Mouse (Mus musculus) midbrain, postnatal 0 days (tissue): Measurements from ENCODE around the gene Ergic1. TPM values are rescaled to one million over a fixed set of nuclear protein-coding genes. Genes with fewer than 3 reads are reported as not detected.

Experiments used
- ATAC-seq: fragments of 200-750 bp; cut with Nextera tagmentation; 2 replicates; pipeline ENCODE4 v1.8.0; 2017; ENCODE audit warnings: moderate number of reproducible peaks, mild to moderate bottlenecking, moderate TSS enrichment, moderate library complexity; ENCODE audit not compliant: low FRiP score
- DNase-seq: peaks from one replicate; pipeline ENCODE4 v3.0.0-alpha.2; 2015; ENCODE audit warnings: low spot score
- H3K27ac ChIP-seq: fragments of 300-500 bp; sonication (generic); 2 replicates; pipeline ENCODE4 v1.5.1; 2014; ENCODE audit warnings: low read depth, mild to moderate bottlenecking, low read length, mixed read lengths
- H3K27me3 ChIP-seq: fragments of 300-500 bp; sonication (generic); 2 replicates; pipeline ENCODE4 v1.6.1; 2014; ENCODE audit warnings: low read length, control low read depth, mixed read lengths; ENCODE audit not compliant: insufficient read depth
- H3K36me3 ChIP-seq: fragments of 300-500 bp; sonication (generic); 2 replicates; pipeline ENCODE4 v1.6.1; 2014; ENCODE audit warnings: low read length, control low read depth, mixed read lengths; ENCODE audit not compliant: insufficient read depth
- H3K4me1 ChIP-seq: fragments of 300-500 bp; sonication (generic); 2 replicates; pipeline ENCODE4 v1.6.1; 2014; ENCODE audit warnings: mild to moderate bottlenecking, control low read depth, antibody characterized with exemption, low read length, mixed read lengths; ENCODE audit not compliant: insufficient read depth
- H3K4me2 ChIP-seq: fragments of 300-500 bp; sonication (generic); 2 replicates; pipeline ENCODE4 v1.6.1; 2014; ENCODE audit warnings: low read depth, mild to moderate bottlenecking, low read length, mixed read lengths; ENCODE audit not compliant: poor library complexity, severe bottlenecking
- H3K4me3 ChIP-seq: fragments of 300-500 bp; sonication (generic); 2 replicates; pipeline ENCODE4 v1.5.1; 2014; ENCODE audit warnings: low read depth, mild to moderate bottlenecking, low read length, moderate library complexity
- H3K9ac ChIP-seq: fragments of 300-500 bp; sonication (generic); replicated peaks from 2 replicates; pipeline ENCODE4 v1.6.1; 2014; ENCODE audit warnings: mild to moderate bottlenecking, low read length, moderate library complexity, mixed read lengths; ENCODE audit not compliant: poor library complexity, severe bottlenecking
- H3K9me3 ChIP-seq: fragments of 300-500 bp; sonication (generic); 2 replicates; pipeline ENCODE4 v1.6.1; 2016; ENCODE audit warnings: low read length, control low read depth
- CTCF ChIP-seq: IDR thresholded peaks from 2 replicates; pipeline ENCODE4 v1.5.1; 2016; ENCODE audit warnings: antibody characterized with exemption, mild to moderate bottlenecking
- WGBS: fragments of 180-500 bp; shearing (Covaris S2); extraction: QIAGEN DNeasy Blood & Tissue Kit; methylation state at CpG from one replicate; pipeline ENCODE4 v1.1.7; 2014; 5-methylcytosine and 5-hydroxymethylcytosine counted together
- polyA plus RNA-seq: library from polyadenylated mRNA; unstranded; fragments of >200 nt; fragmentation: Nextera tagmentation; extraction: Ambion mirVana; gene quantifications from 2 replicates; pipeline ENCODE4 v1.2.1, GENCODE M21; 2015
- total RNA-seq: library from RNA; depleted of rRNA; stranded (reverse); fragments of >200 nt; gene quantifications from 2 replicates; pipeline ENCODE4 v1.2.3, GENCODE M21; 2014

Gene Ergic1
- total and polyA plus RNA-seq, 2 experiments from 2014 or later = 99.6 to 216 TPM

DNA sequence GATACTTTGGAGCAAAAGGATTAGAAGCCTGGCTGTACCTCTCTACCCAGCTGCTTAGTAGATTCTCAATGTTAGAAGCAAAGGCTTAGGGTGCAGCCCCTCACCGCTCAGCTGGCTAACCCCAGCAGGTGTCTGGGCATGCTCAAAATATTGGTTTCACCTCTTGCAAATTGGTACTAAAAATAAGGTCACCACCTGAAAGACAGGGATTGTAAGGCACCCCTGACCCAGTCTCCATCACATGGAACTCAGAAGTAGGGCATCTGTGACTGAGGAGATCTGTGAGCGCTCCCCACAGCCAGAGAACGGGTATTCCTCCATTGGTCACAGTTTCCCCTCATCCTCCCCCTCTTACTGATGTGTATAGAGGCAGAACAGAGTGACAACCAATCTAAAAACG, 1.0 kb downstream of the Ergic1 start:
- 64% methylated on average over 4 of the region's 4 CpGs for WGBS
- DNase-seq = no peak
- ATAC-seq = no peak; the same call in 1 of the 2 replicates
- Histone ChIP-seq H3K4me3 (peak overlapping the region; percentile 65), H3K9me3 (no peaks in the 10 kb centered on the region), H3K4me2 (peak overlapping the region; percentile 84), H3K9ac (peak overlapping the region; percentile 86), H3K36me3 (peaks cover 16% of the 10 kb centered on the region), H3K27ac (peak overlapping the region; percentile 74), H3K4me1 (peaks cover 13% of the 10 kb centered on the region), H3K27me3 (no peaks in the 10 kb centered on the region)
- TF ChIP-seq CTCF = no peak

DNA sequence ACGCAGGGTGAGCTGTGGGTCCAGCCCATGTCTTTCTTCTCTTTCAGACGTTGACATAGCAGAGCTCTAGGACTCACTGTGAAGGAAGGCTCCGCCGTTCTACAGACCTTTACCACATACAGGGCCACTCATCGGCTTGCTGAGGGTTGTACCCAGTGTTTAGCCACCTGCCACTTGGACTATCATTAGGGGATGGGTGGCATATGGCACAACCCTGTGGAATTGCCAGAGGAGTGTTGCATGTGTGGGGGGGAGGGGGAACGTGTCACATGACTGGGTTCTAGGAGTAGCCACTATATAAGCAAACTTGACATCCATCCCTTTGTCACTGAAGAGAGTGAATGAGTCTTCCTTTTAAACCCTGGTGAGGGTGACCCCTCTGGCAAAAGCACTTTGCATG, 2.2 kb downstream of the Ergic1 start:
- no peaks in the 10 kb centered on the region for H3K9me3 ChIP-seq
- peaks cover 13% of the 10 kb centered on the region for H3K4me1 ChIP-seq
- H3K9ac ChIP-seq = no peak overlapping the region
- 80% methylated on average over 6 of the region's 6 CpGs for WGBS
- H3K27ac ChIP-seq = no peak overlapping the region
- no peak overlapping the region for H3K4me3 ChIP-seq
- DNase-seq = no peak
- no peak for ATAC-seq
- H3K4me2 ChIP-seq = no peak overlapping the region
- H3K27me3 ChIP-seq = no peaks in the 10 kb centered on the region
- no peak for TF ChIP-seq CTCF
- H3K36me3 ChIP-seq = peaks cover 16% of the 10 kb centered on the region

DNA sequence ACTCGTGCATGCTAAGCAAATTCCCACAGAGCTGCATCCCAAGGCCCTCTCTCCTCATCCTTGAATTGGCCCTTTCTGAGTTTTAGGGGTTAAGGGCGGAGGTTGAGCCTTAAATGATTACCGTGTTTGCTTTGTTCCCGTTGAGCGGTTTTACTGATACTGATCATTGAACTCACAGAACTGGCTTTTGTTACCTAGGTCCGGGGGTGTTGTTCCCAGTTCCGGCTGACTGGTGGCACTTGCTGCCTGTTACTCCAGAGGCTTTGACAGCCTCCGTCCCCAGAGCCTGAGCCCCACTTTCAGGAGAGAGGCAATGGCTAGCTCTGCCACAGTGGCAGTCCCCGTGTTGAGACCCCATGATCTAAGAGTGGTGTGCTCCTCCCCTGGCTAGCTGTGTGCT, 3.1 kb downstream of the Ergic1 start:
- no peak for ATAC-seq

DNA sequence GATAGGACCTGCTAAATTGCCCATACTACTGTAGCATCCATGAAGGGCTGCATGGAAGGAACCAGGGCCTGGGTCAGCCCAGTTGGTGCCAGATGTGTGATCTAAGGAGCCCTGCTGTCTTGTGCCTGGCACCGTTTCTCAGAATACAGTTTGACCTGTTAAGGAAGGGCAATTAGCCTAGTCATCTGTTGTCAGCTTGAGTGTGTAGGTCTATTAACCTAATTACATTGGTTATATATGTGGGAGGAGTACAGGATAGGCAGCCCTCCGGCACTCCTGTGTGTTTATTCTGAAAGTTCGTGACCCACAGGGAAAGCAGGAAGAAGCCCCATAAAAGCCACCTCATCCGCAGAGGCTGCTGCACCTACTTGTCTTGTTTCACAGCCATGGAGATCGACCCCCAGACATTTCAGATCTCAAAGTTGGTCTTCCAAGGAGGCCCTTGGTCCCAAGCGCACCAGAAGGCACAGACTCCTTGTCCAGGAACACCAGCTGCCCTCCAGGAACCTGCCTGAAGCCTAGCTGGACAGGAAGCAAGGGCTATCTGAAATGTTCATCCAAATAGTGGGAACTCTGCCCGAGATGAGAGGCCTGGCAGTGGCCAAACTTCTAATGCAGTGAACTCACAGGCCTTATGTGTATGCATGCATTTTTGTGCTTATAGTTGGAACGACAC, 6.0 kb downstream of the Ergic1 start:
- DNase-seq (no peak), ATAC-seq (no peak)
- 93% methylated on average over 8 of the region's 8 CpGs for WGBS
- Histone ChIP-seq H3K4me3 (no peak overlapping the region), H3K9me3 (no peaks in the 10 kb centered on the region), H3K27ac (no peak overlapping the region), H3K9ac (no peak overlapping the region), H3K27me3 (no peaks in the 10 kb centered on the region), H3K4me2 (no peak overlapping the region), H3K4me1 (peaks cover 8% of the 10 kb centered on the region), H3K36me3 (peaks cover 27% of the 10 kb centered on the region)
- no peak for TF ChIP-seq CTCF

More for the DNA sequence above, 3.1 kb downstream of the Ergic1 start:
- TF ChIP-seq CTCF = no peak
- Histone ChIP-seq H3K27me3 (no peaks in the 10 kb centered on the region), H3K4me1 (peaks cover 13% of the 10 kb centered on the region), H3K27ac (no peak overlapping the region), H3K4me3 (no peak overlapping the region), H3K4me2 (no peak overlapping the region), H3K9ac (no peak overlapping the region), H3K9me3 (no peaks in the 10 kb centered on the region), H3K36me3 (peaks cover 18% of the 10 kb centered on the region)
- no peak for DNase-seq
- 41% methylated on average over 9 of the region's 9 CpGs for WGBS

DNA sequence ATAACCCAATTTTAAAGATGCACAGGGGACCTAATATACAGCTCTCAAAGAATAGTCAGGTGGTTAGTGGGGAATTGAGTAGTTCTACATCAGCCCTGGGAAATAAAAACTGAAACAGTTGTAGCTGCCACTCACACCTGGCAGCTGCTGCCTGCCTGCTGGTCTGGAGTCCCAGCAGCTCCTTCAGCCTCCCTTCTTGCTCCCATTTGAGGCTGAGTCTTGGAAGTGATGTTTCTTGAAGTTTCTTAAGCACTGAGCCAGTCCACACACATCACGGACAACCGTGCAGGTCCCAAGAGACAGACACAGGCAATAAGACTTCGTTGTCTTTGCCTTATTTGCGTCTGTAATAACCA, 6.5 kb downstream of the Ergic1 start:
- Histone ChIP-seq H3K4me3 (no peak overlapping the region), H3K9me3 (no peaks in the 10 kb centered on the region), H3K4me1 (peaks cover 3% of the 10 kb centered on the region; the same call in 1 of the 2 replicates), H3K27ac (no peak overlapping the region), H3K4me2 (no peak overlapping the region), H3K9ac (no peak overlapping the region), H3K36me3 (peaks cover 29% of the 10 kb centered on the region), H3K27me3 (no peaks in the 10 kb centered on the region)
- ATAC-seq (no peak), DNase-seq (no peak)
- WGBS = over 99% methylated on average over 4 of the region's 4 CpGs
- no peak for TF ChIP-seq CTCF

DNA sequence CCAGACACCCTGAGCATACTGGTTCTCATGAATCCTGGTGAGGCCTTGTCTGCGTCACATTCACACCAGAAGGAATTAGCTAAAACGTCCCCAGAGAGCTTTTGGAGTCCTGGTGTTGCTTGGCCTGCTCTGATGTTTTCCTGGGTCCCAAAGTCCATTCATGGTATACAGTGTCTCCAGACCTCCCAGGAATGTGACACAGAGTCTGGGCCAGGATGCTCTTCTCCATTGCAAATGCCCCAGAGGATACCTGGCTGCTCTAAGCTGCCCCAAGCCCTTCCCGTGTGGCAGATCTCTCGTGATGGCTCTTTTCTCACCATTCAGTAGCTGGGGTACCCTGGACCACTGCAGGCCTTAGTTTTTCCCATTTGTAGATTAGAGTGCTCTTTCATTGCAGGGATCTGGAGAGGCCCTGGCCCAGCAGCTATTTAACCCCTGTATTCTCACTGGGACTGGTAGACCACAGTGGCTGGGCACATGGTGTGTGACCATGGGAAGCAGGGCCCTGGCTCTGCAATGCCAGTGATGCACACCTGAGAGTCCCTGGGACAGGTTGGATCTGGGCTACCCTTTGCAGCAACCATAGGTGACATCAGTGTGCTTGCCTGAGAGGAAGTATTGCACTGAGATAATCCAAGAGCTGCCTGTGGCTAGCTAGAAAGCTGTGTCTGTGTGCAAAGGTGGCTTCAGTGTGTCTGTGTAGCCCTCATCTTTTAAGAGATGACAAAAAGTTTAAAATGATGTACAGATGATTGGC, 8.5 kb downstream of the Ergic1 start:
- Histone ChIP-seq H3K9ac (no peak overlapping the region), H3K36me3 (peaks cover 30% of the 10 kb centered on the region), H3K4me2 (no peak overlapping the region), H3K4me1 (no peaks in the 10 kb centered on the region), H3K27ac (no peak overlapping the region), H3K27me3 (no peaks in the 10 kb centered on the region), H3K4me3 (no peak overlapping the region), H3K9me3 (no peaks in the 10 kb centered on the region)
- WGBS = 86% methylated on average over 4 of the region's 4 CpGs
- ATAC-seq (no peak), DNase-seq (no peak)
- TF ChIP-seq CTCF = no peak
